Mouse (Mus musculus): Measurements from ENCODE around the gene Scn2a. TPM values are rescaled to one million over a fixed set of nuclear protein-coding genes. Genes with fewer than 3 reads are reported as not detected.

Scn2a gene
- polyA plus RNA-seq, 1 experiment, result 0.46 TPM

- no peaks in the 10 kb centered on the region for H3K4me1 ChIP-seq (ENCODE audit: control insufficient read depth, insufficient read depth, low read length)
- TF ChIP-seq CTCF (IDR thresholded peaks at IDR 0.05; ENCODE audit: insufficient read depth, low read length), result no peak
- no peak for TF ChIP-seq POLR2A (IDR thresholded peaks at IDR 0.05; ENCODE audit: borderline replicate concordance, extremely low read depth, low read depth, low read length)
Measured at GRCm38 (mm10) chr2:65663892-65664291, 43.3 kb downstream of the Scn2a start.

GRCm38 (mm10) chr2:65664481-65664880 is 43.9 kb downstream of the Scn2a start:
- TF ChIP-seq CTCF (IDR thresholded peaks at IDR 0.05; ENCODE audit: insufficient read depth, low read length) (no peak), POLR2A (IDR thresholded peaks at IDR 0.05; ENCODE audit: borderline replicate concordance, extremely low read depth, low read depth, low read length) (no peak)
- H3K4me3 ChIP-seq (replicated peaks; ENCODE audit: extremely low read depth, low read depth, low read length), result no peak overlapping the region
- 87% methylated on average over 1 of the region's 1 CpGs for WGBS
- no peaks in the 10 kb centered on the region for H3K4me1 ChIP-seq (ENCODE audit: control insufficient read depth, insufficient read depth, low read length)
- DNase-seq, result no peak

More at GRCm38 (mm10) chr2:65663892-65664291, 43.3 kb downstream of the Scn2a start:
- DNase-seq, result no peak
- no peak overlapping the region for H3K4me3 ChIP-seq (replicated peaks; ENCODE audit: extremely low read depth, low read depth, low read length)

- no peaks in the 10 kb centered on the region for H3K4me1 ChIP-seq (ENCODE audit: control insufficient read depth, insufficient read depth, low read length)
- no peak overlapping the region for H3K4me3 ChIP-seq (replicated peaks; ENCODE audit: extremely low read depth, low read depth, low read length)
- DNase-seq, result no peak
- no peak for TF ChIP-seq CTCF (IDR thresholded peaks at IDR 0.05; ENCODE audit: insufficient read depth, low read length)
- no peak for TF ChIP-seq POLR2A (IDR thresholded peaks at IDR 0.05; ENCODE audit: borderline replicate concordance, extremely low read depth, low read depth, low read length)
- WGBS, result 50% methylated on average over 4 of the region's 4 CpGs
Measured at GRCm38 (mm10) chr2:65665180-65665579, 44.6 kb downstream of the Scn2a start.

DNA sequence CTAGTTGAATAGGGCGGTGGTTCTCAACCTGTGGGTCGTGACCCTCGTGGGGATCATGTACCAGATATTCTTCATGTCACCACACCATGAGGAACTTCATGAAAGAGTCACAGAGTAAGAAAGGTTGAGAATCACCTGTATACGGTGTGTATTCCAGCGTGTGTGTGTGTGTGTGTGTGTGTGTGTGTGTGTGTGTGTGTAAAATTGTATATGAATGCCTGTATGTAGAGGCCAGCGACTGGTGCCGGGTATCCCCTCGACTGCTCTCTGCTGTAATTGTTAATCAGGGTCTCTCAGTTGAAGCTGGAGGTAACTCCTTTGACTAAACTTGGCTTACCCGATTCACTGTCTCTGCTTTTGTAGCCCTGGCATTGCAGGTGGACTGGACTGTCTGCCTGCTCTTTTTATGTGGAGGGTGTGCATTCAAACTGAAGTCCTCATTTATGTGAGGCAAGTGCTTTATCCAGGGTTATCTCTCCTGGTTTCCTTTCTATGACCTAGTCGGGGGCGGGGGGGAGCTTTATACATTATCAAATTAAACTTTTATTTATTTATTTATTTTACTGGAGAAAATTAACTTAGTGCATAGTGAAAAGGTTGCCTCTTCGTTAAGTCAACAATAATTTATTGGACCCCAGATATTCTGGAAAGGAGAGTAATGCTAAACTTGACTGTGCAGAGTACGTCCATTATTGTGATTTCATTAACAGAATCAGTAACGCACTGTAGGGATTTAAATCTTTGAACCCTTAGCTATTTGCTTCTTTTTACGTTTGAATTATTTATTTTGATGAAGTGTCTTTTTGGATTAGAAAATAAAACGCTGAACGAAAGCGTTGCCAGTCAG is 47.2 kb downstream of the Scn2a start:
- Histone ChIP-seq H3K4me3 (replicated peaks; ENCODE audit: extremely low read depth, low read depth, low read length) (peak overlapping the region; percentile 51), H3K4me1 (ENCODE audit: control insufficient read depth, insufficient read depth, low read length) (no peaks in the 10 kb centered on the region)
- no peak for TF ChIP-seq CTCF (IDR thresholded peaks at IDR 0.05; ENCODE audit: insufficient read depth, low read length)
- TF ChIP-seq POLR2A (IDR thresholded peaks at IDR 0.05; ENCODE audit: borderline replicate concordance, extremely low read depth, low read depth, low read length), result no peak
- DNase-seq, result no peak
- WGBS, result 53% methylated on average over 18 of the region's 18 CpGs

GRCm38 (mm10) chr2:65668437-65669135 is 48.0 kb downstream of the Scn2a start:
- DNase-seq, result peak; percentile 11
- Histone ChIP-seq H3K4me3 (replicated peaks; ENCODE audit: extremely low read depth, low read depth, low read length) (peak overlapping the region; percentile 51), H3K4me1 (ENCODE audit: control insufficient read depth, insufficient read depth, low read length) (no peaks in the 10 kb centered on the region)
- TF ChIP-seq POLR2A (IDR thresholded peaks at IDR 0.05; ENCODE audit: borderline replicate concordance, extremely low read depth, low read depth, low read length) (no peak), CTCF (IDR thresholded peaks at IDR 0.05; ENCODE audit: insufficient read depth, low read length) (no peak)
- WGBS, result 18% methylated on average over 12 of the region's 12 CpGs

DNA sequence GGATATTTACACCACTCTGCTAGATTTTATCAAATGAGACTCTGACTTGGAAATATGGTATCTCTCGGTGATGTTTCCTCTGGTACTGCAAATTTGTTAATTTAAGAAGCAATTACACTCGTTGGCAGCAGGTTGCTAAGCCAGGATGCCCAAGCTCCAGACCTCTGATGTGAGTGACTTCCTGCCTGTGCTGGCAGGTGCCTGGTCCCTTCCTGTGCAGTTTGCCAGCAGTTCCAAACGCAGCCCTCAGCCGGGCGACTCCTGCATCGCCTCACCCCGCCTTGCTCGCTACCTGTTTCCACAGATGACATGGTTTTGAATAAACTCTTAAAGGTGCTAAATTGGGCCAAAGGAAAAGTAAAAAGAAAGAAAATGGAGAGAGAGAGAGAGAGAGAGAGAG is 49.0 kb downstream of the Scn2a start:
- Histone ChIP-seq H3K4me3 (replicated peaks; ENCODE audit: extremely low read depth, low read depth, low read length) (no peak overlapping the region), H3K4me1 (ENCODE audit: control insufficient read depth, insufficient read depth, low read length) (no peaks in the 10 kb centered on the region)
- WGBS, result 46% methylated on average over 8 of the region's 8 CpGs
- DNase-seq, result no peak
- no peak for TF ChIP-seq CTCF (IDR thresholded peaks at IDR 0.05; ENCODE audit: insufficient read depth, low read length)
- TF ChIP-seq POLR2A (IDR thresholded peaks at IDR 0.05; ENCODE audit: borderline replicate concordance, extremely low read depth, low read depth, low read length), result no peak

DNA sequence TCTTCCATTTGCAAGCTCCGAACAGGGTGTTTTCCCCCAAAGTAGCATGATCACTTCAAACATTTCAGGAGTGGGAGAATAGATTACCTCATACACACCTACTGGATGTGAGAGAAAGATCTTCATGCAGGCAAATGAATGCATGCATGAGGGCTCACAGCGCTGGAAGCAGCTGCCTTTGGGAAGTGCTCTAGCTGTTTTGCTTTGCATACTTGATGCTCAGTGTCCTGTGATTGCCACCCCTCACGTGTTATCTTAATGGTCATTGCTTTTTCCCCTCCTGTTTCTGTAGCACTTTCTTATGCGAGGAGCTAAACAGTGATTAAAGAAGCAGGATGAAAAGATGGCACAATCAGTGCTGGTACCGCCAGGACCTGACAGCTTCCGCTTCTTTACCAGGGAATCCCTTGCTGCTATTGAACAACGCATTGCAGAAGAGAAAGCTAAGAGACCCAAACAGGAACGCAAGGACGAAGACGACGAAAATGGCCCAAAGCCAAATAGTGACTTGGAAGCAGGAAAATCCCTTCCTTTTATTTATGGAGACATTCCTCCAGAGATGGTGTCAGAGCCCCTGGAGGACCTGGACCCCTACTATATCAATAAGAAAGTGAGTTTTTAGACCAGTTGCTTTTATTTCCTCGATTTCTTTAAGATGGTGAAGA is 49.7 kb downstream of the Scn2a start:
- Histone ChIP-seq H3K4me3 (replicated peaks; ENCODE audit: extremely low read depth, low read depth, low read length) (no peak overlapping the region), H3K4me1 (ENCODE audit: control insufficient read depth, insufficient read depth, low read length) (no peaks in the 10 kb centered on the region)
- no peak for DNase-seq
- TF ChIP-seq POLR2A (IDR thresholded peaks at IDR 0.05; ENCODE audit: borderline replicate concordance, extremely low read depth, low read depth, low read length) (no peak), CTCF (IDR thresholded peaks at IDR 0.05; ENCODE audit: insufficient read depth, low read length) (no peak)
- WGBS, result 57% methylated on average over 12 of the region's 12 CpGs

DNA sequence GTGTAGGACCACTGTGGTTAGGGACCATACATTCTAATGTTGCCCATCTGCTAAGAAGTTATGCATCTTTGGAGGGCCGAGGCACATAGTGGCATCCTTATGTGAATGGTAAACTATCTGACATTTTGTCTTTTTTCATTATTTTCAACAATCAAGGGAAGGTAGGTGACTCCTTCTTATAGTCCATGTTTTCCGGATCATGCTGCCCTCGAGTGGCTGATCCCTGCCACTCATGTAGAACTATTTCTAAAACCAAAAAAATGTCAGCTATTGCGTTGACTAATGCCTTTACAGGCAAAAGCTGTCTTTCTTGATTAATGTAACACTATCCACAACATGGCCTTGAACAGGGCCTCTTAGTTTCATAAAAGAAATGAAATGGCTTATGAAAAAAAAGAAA is 59.0 kb downstream of the Scn2a start:
- no peaks in the 10 kb centered on the region for H3K4me1 ChIP-seq (ENCODE audit: control insufficient read depth, insufficient read depth, low read length)
- 71% methylated on average over 4 of the region's 4 CpGs for WGBS
- H3K4me3 ChIP-seq (replicated peaks; ENCODE audit: extremely low read depth, low read depth, low read length), result no peak overlapping the region
- TF ChIP-seq POLR2A (IDR thresholded peaks at IDR 0.05; ENCODE audit: borderline replicate concordance, extremely low read depth, low read depth, low read length) (no peak), CTCF (IDR thresholded peaks at IDR 0.05; ENCODE audit: insufficient read depth, low read length) (no peak)
- DNase-seq, result no peak

DNA sequence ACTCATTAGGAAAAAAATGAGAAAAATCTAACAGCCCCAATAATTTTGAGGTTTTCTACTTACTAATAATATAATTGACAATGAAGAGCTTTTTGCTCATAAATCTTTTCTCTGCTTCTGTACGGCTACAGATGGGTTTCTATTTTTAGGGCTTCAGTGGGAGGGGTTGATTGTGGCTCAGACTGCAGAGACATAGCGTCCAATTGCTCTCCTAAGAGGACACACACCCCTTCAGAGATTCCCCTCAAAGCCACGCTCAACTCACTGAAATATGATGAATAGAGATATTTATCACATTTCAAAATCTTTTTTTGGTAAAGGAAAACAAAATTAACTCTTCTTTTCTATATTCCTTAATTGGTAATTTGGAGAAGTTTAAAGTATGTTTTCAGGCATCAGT is 64.6 kb downstream of the Scn2a start:
- 45% methylated on average over 3 of the region's 3 CpGs for WGBS
- TF ChIP-seq POLR2A (IDR thresholded peaks at IDR 0.05; ENCODE audit: borderline replicate concordance, extremely low read depth, low read depth, low read length) (no peak), CTCF (IDR thresholded peaks at IDR 0.05; ENCODE audit: insufficient read depth, low read length) (no peak)
- no peak for DNase-seq
- H3K4me3 ChIP-seq (replicated peaks; ENCODE audit: extremely low read depth, low read depth, low read length), result no peak overlapping the region
- H3K4me1 ChIP-seq (ENCODE audit: control insufficient read depth, insufficient read depth, low read length), result no peaks in the 10 kb centered on the region
